Mouse (Mus musculus): ENCODE data around the gene Plekhf1.
A peak's percentile ranks its signal among the peaks of the same experiment; 100 is the strongest.

Plekhf1 gene

GRCm38 (mm10) chr7:38218631-38219367 is 9.0 kb downstream of the Plekhf1 start:
- DNase-seq (ENCODE audit: low spot score), result no peak

- no peak for DNase-seq (ENCODE audit: low spot score)
Observed at GRCm38 (mm10) chr7:38217417-38218171, 10.2 kb downstream of the Plekhf1 start.

GRCm38 (mm10) chr7:38215697-38216096 is 12.1 kb downstream of the Plekhf1 start:
- DNase-seq (ENCODE audit: low spot score), result no peak

- DNase-seq (ENCODE audit: low spot score), result no peak
Observed at GRCm38 (mm10) chr7:38215281-38215680, 12.5 kb downstream of the Plekhf1 start.

GRCm38 (mm10) chr7:38214473-38215214 is 13.2 kb downstream of the Plekhf1 start:
- no peak for DNase-seq (ENCODE audit: low spot score)

- DNase-seq (ENCODE audit: low spot score), result no peak
Observed at GRCm38 (mm10) chr7:38212651-38213062, 15.2 kb downstream of the Plekhf1 start.

- no peak for DNase-seq (ENCODE audit: low spot score)
Observed at GRCm38 (mm10) chr7:38209478-38210152, 18.2 kb downstream of the Plekhf1 start.

GRCm38 (mm10) chr7:38208969-38209368 is 18.8 kb downstream of the Plekhf1 start:
- DNase-seq (ENCODE audit: low spot score), result no peak

GRCm38 (mm10) chr7:38206564-38206963 is 21.3 kb downstream of the Plekhf1 start:
- DNase-seq (ENCODE audit: low spot score), result no peak

GRCm38 (mm10) chr7:38205801-38206200 is 22.0 kb downstream of the Plekhf1 start:
- no peak for DNase-seq (ENCODE audit: low spot score)

- no peak for DNase-seq (ENCODE audit: low spot score)
Observed at GRCm38 (mm10) chr7:38204314-38204713, 23.5 kb downstream of the Plekhf1 start.

GRCm38 (mm10) chr7:38201290-38201658 is 26.5 kb downstream of the Plekhf1 start:
- DNase-seq (ENCODE audit: low spot score), result no peak

- DNase-seq (ENCODE audit: low spot score), result peak; percentile 96
Observed at GRCm38 (mm10) chr7:38200606-38201289, 27.1 kb downstream of the Plekhf1 start.

GRCm38 (mm10) chr7:38199907-38200605 is 27.8 kb downstream of the Plekhf1 start:
- no peak for DNase-seq (ENCODE audit: low spot score)

GRCm38 (mm10) chr7:38191571-38191970 is 36.2 kb downstream of the Plekhf1 start:
- DNase-seq (ENCODE audit: low spot score), result peak; percentile 46

GRCm38 (mm10) chr7:38191146-38191545 is 36.7 kb downstream of the Plekhf1 start:
- DNase-seq (ENCODE audit: low spot score), result no peak

- DNase-seq (ENCODE audit: low spot score), result no peak
Observed at GRCm38 (mm10) chr7:38190056-38190835, 37.6 kb downstream of the Plekhf1 start.

- no peak for DNase-seq (ENCODE audit: low spot score)
Observed at GRCm38 (mm10) chr7:38189136-38189982, 38.5 kb downstream of the Plekhf1 start.
